Mouse (Mus musculus): Measurements from ENCODE around the gene Enox2. TPM values are rescaled to one million over a fixed set of nuclear protein-coding genes. Genes with fewer than 3 reads are reported as not detected.
"Not testable (repeated sequence)": the region's sequence is repeated elsewhere in the genome, so short reads cannot be mapped to it uniquely, and the experiment has no call there.

Gene Enox2
- total RNA-seq (2021) = 10 to 100 TPM; 18.0 to 18.7 TPM
- long read RNA-seq, experiment 1, partial matches to known transcripts = 5 of 13 reads
- long read RNA-seq, experiment 1, other reads (novel, unspliced or antisense) = 7 of 13 reads
- long read RNA-seq, experiment 2, partial matches to known transcripts = 0 of 6 reads
- long read RNA-seq, experiment 2, other reads (novel, unspliced or antisense) = 6 of 6 reads

DNA sequence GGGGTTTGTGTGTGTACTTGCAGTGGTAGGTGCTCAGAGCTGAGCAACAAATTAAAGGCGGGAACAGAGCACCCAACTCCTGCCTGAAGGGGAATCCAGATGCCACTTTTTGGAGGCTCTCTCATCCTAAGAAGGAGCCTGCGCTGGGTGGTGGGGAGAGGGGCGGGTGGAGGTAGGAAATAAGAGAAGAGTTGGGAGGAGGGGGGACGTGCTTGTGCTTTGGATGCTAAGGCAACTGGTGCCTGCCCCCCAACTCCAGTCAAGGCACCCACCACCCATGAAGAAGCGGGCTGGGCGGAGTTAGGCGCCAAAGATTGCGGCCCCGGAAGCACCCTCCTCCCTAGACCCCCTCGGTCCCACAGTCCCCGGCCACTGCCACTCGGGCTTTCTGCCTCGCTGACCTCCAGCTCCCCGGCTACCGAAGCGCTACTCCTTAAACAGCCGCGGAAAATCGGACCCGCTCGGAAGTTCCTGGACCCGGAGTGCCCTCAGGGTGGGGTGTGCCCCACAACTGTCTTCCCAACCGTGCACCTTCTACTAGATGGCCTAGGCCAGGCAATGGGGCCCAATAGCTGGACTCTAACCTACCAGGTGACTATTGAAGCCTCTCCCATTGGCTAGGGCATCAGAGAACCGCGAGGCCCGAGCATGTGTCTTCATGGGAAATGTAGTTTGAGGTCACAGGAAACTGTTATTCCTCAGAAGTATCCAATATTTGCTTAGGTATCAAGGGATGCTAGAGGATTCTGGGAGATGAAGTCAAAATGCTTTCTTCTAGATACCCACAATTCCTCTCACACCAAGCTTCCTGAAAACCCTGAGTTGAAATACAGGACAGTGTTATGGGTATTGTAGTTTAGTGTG lies at the start of gene Enox2:
Gene Enox2 (minus strand): TSS at position 560 of the 864 bp plus-strand sequence.
- intact Hi-C loops (cut with DNase I) = no loop called here
- DNase-seq = peak; percentile 64 to 72

DNA sequence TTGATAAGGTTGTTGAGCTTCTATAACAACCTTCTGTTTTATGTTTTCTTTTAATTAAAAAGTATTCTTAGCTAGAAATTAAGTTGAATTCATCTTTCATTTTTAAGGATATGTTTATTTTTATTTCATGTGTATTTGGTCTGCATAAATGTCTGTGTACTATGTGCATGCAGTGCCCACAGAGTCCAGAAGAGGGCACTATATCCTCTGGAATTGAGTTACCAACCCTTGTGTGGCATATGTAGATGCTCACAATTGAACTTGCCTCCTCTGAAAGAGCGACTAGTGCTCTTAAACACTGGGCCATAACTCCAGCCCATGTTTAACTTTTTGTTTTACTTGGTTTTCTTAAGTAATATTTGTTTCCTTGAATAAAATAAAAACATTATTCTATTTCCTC lies 21.4 kb upstream of the Enox2 start:
- intact Hi-C loops (cut with DNase I) = loop anchor here (5.0 to 10.0 kb wide), 2 partner anchors 407 to 625 kb away; no protein-coding TSS in a partner anchor
- no peak for DNase-seq

DNA sequence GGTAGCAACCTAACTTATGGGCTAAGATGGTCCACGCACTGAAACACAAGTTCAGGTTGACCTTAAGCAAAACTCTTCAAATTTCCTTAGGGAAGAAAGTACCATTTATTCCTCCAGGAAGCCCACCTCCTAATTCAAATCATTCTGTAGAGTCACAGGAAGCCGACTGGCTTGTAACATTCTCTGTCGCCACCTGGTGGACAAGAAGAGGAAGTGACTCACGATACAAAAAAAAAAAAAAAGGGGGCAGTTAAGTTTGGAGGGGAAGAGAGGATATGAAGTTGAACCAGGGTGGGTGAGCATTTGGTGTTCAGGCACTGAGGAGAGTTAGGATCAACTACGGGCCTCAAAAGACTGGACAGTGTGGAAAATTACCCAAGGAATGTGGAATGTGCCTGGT lies 18.6 kb upstream of the Enox2 start:
- intact Hi-C loops (cut with DNase I) = loop anchor here (5.0 to 10.0 kb wide), 2 partner anchors 404 to 622 kb away; no protein-coding TSS in a partner anchor
- no peak for DNase-seq

DNA sequence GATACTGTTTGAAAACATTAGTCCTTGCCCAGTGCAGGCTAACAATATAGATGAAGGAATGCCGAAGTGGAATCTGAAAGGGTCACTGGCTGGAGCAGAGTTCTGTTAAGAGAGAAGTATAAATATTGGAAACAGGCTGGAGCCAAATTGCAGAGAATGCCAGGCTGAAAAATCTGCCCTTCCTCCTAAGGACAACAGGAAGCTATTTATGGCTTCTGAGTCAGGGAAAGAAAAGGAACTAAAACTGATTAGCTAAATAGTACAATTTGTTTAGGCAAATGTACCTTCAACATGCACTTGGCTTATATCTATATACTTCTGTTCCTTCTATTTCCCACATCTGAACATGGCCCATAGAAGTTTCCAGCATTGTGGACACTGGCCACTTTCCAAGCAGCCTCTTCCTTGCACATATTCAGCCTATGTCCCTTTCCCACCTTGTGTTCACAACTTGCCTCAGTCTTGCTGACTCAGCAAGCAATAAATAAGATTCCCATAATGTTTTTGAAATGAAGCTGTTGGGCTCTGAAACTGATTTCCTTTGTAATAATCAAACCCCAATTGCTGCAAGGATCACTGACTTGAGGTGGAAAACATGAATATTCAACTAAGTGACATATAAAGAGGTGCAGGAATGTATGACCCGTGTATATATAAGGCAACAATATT lies 8.0 kb downstream of the Enox2 start:
- no peak for DNase-seq
- intact Hi-C loops (cut with DNase I) = no loop called here

DNA sequence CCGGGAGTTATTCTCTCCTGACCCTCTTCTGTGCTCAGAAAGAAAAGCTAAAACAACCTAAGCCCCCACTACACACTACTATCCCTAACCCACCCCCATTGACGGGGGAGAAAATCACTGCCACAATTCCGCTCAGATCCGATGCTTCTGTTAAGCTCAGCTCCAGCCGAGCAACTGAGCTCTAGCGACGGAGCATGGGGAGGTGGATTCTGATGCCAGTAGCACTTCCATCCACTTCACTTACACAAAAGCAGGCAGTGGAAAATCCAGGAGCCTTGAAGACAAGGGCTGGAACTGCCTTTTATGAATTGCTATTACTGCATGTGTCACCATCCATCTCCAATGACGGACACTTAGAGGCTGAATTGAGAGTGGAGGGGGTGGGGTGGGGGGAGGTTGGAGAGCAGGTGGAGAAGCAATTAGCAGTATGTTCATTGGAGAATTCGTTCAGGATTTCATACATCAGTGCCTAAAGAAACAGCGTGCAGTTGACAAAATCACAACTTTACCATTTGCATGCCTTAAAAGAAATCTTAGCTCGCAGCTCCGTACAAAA lies 14.5 kb downstream of the Enox2 start:
- DNase-seq = no peak
- intact Hi-C loops (cut with DNase I) = no loop called here

DNA sequence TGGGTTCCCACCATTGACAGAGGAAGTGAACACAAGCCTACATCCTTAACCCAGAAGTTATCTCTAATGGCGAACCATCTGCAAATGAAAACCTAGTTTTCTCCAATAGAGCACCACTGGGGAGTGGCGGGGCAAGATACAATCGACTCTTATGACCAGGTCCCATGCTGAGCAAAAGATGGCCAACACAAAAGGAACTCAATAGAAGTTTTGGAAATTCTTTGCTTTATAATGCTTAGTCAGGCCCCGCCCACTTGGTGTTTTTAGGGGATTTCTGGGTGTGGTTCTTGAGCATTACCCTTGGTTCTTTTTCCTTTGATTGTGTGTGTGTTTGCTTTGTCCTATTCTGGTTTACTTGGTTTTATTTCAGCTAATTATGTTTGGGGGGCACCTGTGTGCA lies 37.2 kb downstream of the Enox2 start:
- no peak for DNase-seq
- intact Hi-C loops (cut with DNase I) = no loop called here

DNA sequence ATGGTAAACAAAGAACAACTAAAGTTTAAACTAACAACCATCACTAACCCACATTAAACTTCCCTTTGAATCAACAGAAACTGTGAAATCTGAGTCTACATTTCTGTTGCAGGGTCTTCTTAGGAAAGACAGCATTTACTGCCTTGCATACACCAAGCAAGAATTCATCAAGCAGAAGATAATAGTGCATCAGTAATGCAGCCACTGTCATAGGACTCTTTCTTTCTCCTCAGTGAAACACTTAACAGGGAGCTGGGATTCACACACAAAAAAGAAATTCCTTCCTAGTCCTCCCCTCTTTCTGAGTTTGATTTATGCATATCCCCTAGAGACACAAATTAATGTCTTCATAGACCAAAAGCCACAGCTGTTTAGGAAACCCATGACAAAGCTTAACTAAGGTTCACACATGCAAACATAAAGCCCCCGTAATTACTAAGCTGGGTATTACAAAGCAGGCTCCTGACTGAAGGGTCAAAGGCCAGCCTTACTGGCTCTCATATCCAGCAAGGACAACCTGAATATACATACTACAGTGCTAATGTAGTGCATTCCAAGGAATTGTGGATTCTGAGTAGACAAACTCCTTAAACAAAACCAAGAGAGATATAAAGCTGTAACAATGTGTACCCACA lies 62.1 kb downstream of the Enox2 start:
- intact Hi-C loops (cut with DNase I) = no loop called here
- DNase-seq = no peak

DNA sequence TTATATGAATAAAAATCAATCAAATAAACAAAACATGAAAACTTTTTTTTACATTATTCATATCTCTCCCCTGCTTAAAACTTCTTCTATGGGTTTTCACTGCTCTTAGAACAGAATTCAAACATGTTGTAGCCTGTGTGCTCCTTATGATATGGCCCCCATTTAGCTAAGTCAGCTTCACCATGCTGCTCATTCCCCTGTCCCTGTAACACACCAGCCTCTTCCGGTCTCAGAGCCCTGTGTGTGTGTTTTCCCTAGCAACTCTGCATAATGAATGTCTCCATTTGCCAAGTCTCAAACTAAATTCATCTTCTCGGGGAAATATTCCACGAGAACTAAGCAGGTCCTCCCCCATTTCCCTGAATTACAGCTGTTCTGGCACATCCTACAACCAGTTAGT lies 71.6 kb downstream of the Enox2 start:
- intact Hi-C loops (cut with DNase I) = no loop called here
- DNase-seq = no peak

DNA sequence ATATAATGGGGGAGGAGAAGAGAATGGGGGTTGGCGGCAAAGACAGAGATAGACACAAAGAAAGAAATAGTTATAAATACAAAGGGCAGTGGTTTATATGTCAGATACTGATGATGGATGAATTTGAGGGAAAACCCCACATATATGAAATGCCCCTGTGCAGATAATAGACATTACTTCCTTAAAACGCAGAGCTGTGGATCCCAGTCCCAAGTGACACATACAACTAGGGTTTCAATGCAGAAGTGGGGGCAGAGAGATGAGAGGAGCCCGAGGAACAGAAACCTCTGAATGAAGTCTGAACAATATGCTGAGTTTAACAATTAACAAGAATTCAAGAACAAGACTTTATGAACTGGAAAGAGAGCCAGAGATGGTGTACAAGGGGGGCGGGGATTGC lies 91.7 kb downstream of the Enox2 start:
- no peak for DNase-seq
- intact Hi-C loops (cut with DNase I) = no loop called here

DNA sequence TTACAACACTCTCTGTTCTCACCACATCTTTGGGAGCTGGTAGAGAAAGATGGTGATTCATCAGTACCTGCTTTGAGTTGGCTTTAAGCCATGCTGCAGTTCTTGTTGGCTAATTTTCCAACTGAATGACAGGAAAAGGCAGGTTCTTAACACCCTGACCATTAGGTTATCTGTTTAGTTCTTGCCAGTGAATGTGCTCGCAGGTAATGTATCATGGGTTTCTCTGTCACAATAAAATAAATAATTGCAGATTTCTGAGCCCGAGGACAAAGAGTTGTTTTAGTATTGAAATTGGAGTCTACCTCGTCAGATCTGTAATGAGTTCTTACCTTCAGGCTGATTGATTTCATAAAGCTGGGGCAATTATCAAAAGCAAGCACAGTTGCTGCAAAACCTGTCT lies 106.9 kb downstream of the Enox2 start:
- no peak for DNase-seq
- intact Hi-C loops (cut with DNase I) = no loop called here

DNA sequence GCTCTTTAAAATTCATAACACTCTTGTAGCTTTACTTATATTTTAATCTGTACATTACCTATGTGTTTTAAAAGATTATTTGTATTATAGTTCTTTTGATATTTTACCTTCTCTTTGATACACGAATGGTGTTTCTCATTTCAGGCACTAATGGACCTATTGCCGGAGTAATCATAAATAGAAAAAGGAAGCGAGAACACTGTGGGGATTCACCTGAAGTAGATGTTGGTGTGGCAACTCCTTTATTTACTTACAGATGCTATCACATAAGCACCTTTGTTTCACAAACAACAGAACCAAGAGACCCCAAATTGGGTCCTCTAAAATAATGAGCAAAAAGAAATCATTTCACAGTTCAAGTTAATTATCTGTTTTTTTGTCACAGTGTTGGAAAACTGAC lies 109.4 kb downstream of the Enox2 start:
- intact Hi-C loops (cut with DNase I) = no loop called here
- DNase-seq = no peak

DNA sequence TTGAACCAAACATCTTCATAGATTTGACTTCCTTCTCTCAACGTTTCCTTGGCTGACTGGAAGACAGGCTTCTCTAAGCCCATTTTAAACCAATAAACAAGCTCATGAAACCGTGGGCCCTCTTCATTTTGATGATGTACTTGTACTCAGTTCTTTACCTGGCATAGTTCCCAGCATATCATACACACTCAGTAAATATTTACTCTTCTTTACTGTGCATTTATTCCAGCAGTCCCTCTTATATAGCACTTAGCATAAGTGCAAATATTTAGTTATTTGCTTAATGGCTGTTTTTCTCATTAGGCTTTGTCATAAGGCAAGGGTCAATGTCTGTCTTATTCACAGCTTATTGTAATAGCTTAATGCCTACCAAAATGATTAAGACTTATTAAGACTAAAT lies 133.8 kb downstream of the Enox2 start:
- intact Hi-C loops (cut with DNase I) = no loop called here
- DNase-seq = no peak

DNA sequence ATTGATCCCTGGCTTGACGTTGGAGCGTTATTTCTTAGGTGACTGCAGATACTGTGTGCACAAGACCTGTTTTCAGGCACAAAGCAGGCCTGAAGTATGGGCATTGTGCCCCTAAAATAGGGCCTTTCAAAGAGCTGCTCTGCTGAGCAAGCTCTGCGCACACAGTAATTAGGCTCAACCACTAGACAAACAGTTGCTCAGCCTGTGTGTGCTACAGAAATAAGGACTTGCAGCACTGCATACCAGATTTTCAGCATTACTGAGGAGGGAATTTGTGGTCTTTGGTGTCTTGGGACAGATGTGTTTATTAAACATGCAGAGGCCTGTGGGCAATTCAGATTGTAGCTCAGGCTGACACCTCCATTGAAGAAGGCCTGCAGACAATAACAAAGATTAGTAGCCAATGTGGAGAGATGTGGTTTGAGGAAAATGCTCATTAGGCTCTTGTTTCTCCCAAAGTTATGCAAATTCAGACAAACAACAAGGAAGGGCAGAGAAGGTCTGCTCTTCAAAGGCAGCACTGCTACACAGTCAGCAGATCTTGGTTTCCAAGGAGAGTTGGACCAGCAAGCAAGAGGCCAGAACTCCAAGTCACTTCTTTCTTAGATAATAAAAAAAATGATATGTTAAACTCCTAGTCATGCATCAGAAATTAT lies 163.2 kb downstream of the Enox2 start:
- intact Hi-C loops (cut with DNase I) = no loop called here
- no peak for DNase-seq

DNA sequence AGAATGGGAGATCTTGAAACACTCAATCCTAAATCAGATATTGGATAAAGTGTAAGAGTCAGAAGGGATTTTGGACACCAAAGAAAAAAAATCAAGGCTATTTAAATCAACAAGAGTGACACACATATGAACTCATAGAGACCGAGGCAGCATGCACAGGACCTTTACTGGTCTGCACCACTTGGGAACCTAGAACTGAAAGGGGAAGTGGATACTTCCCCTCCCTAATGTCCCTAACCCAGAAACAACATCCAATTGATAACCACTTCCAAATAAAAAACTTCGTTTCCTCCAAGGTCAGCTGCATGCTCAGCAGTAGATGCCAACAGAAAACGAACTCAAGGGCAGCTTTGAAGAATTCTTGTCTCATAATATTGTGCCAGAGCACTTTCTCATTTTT lies 171.6 kb downstream of the Enox2 start:
- DNase-seq = no peak

DNA sequence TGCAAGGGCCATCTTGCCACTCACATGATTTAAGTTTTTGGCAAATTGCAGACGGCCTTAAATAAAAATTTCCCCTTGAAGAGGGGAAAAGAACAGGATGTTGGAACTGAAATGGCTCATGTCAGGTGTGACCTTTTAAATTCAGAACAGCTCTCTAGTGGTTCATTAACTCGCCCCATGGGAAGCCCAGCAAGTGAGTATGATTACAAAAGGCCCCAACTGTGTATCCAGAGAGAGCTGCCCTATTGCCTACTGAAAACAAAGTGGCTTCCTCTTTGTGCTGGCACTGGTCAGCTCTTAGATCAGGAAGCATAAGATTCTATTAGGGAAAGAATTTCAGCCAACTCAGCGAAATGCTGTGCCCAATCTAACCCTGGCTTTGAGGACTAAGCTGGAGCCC lies 175.6 kb downstream of the Enox2 start:
- no peak for DNase-seq
- intact Hi-C loops (cut with DNase I) = no loop called here

More for the DNA sequence above, 171.6 kb downstream of the Enox2 start:
- intact Hi-C loops (cut with DNase I) = no loop called here

DNA sequence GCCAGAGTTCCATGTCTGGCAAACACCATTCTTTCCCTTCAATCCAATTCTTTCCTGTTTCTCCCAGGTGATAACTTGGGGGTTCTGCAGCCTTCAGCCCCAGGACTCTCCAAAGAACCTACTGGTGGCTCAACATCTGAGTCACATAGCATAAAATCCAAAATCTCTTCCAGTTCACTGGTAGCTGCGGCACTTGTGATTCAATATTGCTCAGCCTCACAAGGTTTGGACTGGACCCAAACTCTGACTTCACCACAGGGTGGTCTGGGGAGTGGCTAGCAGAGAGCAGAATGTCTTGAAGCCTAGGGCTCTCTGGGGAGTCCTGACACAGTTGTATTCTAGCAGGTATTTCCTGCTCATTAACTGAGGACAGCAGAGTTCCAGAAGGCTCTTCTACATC lies 187.5 kb downstream of the Enox2 start:
- DNase-seq; intact Hi-C loops (cut with DNase I): not testable (repeated sequence)

DNA sequence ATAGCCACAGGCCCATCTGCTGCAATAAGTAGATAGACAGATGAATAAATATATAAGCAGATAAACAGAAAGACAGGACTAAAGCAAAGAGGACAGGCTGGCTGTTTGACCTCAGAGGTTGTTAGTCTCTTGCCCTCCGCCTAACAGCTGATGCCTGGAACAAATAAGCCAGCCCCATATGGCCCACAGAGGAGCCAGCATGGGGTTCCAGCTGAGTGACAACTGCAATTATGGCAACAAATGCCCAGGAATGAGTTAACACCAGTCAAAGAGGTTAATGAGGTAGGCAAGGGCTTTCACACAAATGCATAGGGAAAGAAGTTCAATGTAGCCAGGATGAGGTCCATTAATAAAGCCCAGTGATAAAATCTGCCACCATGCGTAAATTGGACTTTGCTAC lies 191.8 kb downstream of the Enox2 start:
- DNase-seq = no peak
- intact Hi-C loops (cut with DNase I) = no loop called here

DNA sequence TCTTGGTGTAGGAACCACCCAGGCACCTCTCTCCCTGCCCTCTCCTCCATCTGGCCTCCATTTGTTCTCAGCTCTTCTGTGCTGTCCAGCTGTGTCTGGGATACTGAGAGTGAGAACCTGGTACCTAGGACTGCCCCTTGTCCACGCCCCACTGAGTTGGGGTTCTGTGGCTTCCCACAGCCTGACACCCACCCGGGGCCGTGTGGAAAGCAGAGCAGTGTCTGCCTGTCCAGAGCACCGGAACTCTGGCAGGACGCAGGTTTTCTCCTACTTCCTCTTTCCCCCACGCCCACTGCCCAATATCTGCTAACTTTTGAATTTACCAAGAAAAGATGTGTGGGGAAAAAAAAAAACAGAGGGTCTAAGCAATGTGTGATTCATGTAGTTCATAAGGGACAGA lies 213.0 kb downstream of the Enox2 start:
- intact Hi-C loops (cut with DNase I) = no loop called here
- no peak for DNase-seq

DNA sequence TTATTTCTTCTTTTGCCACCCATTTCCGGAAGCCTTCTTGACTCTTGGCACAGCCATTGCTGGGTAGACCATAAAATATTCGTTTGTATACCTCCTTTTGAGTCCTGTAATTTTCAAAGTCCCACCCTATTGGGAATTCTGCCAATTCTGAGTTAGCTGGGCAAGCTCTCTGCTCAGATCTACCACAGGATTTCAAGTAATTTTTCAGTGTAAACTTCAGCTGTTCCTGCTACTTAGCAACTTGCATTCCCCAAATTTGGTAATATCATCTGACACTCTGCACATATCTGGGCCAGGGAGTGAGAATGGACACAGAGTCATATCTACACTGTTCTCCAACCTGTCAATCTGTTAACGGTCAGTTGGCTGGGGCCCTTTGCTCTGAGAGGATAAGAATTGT lies 214.5 kb downstream of the Enox2 start:
- intact Hi-C loops (cut with DNase I) = no loop called here
- DNase-seq = no peak

DNA sequence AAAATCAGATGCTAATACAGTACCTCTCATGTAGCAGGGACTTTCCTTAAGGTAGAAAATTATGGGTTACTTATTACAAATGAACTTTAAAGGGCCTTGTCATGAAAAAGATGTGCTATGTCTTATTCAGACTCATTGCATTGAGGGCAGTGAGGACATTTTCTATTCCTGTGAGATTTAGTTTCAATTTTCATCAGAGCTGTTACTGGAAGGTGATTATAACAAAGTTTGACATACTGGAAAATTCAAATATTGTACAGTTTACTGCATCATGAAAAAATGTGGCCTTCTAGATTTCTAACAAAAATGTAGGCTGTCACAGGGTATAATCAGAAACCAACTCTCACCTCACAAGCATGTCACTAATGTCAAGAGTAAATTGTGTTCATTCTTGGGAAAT lies 242.9 kb downstream of the Enox2 start:
- DNase-seq = no peak
- intact Hi-C loops (cut with DNase I) = no loop called here

Data from gastrocnemius, postnatal 36 days (tissue).